Mouse (Mus musculus): Measurements from ENCODE around the gene Rnf123. TPM values are rescaled to one million over a fixed set of nuclear protein-coding genes. Genes with fewer than 3 reads are reported as not detected.

Gene Rnf123
- polyA plus RNA-seq, 1 experiment = not detected

DNA sequence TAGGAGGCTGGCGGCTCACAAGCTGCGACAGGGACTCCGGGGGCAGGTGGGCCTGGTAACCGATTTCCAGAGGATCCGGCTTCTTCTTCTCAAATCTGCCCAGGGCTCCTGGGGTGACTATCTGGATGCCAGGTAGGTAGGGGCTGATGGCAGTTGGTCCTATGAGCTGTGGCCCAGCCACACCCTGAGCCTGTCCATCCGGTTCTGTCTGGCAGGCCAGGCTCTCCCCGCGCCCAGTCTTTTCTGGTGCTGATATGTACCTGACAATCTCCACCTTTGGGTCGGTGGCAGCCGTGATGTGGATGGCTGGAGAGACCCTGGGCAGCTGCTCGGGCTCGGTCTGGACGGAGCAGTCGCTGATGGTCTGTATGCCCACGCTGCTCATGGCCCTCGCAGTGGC is 27.0 kb upstream of the Rnf123 start:
- TF ChIP-seq POLR2A (IDR thresholded peaks at IDR 0.05; ENCODE audit: insufficient read depth, low read depth, low read length) = no peak
- no peak for TF ChIP-seq CTCF (IDR thresholded peaks at IDR 0.05; ENCODE audit: insufficient read depth, low read depth, low read length)
- Histone ChIP-seq H3K4me3 (ENCODE audit: insufficient read depth, low read depth, low read length) (no peak overlapping the region), H3K27ac (ENCODE audit: insufficient read depth, low read depth, low read length) (no peak overlapping the region), H3K4me1 (ENCODE audit: control insufficient read depth, insufficient read depth, low read length) (peaks cover 38% of the 10 kb centered on the region)
- WGBS = 91% methylated on average over 16 of the region's 16 CpGs

DNA sequence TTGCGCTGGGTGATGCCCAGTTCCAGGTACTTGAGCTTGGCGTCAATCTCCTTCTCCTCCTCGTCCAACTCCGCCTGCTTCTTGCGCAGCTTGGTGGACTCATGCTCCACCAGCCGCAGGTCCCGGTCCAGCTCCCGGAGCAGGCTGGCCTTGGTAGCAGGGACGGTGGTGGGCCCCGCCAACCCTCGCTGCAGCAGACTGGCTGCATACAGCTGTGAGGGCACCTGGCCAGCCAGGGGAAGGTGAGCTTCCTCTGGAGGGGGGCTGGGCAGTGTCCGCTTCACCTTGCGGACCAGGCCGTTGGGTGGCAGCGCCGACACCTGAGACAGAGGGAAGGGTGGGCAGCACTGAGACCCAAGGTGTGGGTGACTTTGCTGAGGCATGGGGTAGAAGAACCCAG is 24.7 kb upstream of the Rnf123 start:
- 93% methylated on average over 16 of the region's 16 CpGs for WGBS
- H3K27ac ChIP-seq (ENCODE audit: insufficient read depth, low read depth, low read length) = no peak overlapping the region
- TF ChIP-seq CTCF (IDR thresholded peaks at IDR 0.05; ENCODE audit: insufficient read depth, low read depth, low read length) = no peak
- no peak for TF ChIP-seq POLR2A (IDR thresholded peaks at IDR 0.05; ENCODE audit: insufficient read depth, low read depth, low read length)
- no peak overlapping the region for H3K4me3 ChIP-seq (ENCODE audit: insufficient read depth, low read depth, low read length)
- H3K4me1 ChIP-seq (ENCODE audit: control insufficient read depth, insufficient read depth, low read length) = peaks cover 32% of the 10 kb centered on the region

DNA sequence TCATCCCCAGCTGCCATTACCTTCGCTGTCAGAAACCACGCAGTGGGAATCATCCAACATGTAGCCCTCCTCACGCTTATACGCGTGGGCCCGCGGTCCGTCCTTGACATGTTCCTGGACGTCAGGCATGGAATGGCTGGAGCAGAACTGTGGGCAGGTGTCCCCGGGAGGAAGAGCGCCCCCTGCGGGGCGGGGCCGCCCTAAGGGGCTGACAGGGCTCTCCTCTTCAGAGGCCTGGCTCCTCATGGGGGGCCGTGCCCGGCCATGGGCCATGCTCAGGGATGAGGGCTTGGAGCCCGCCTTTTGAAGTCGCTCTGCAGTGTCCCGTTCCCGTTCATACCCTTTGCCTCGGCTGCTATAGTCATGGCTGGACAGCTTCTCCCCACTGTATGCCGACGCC is 22.9 kb upstream of the Rnf123 start:
- H3K27ac ChIP-seq (ENCODE audit: insufficient read depth, low read depth, low read length) = no peak overlapping the region
- WGBS = 91% methylated on average over 23 of the region's 23 CpGs
- TF ChIP-seq POLR2A (IDR thresholded peaks at IDR 0.05; ENCODE audit: insufficient read depth, low read depth, low read length) = no peak
- peak; percentile 16; the same call in 1 of the 2 replicates for TF ChIP-seq CTCF (IDR thresholded peaks at IDR 0.05; ENCODE audit: insufficient read depth, low read depth, low read length)
- no peak overlapping the region for H3K4me3 ChIP-seq (ENCODE audit: insufficient read depth, low read depth, low read length)
- peaks cover 25% of the 10 kb centered on the region for H3K4me1 ChIP-seq (ENCODE audit: control insufficient read depth, insufficient read depth, low read length)

DNA sequence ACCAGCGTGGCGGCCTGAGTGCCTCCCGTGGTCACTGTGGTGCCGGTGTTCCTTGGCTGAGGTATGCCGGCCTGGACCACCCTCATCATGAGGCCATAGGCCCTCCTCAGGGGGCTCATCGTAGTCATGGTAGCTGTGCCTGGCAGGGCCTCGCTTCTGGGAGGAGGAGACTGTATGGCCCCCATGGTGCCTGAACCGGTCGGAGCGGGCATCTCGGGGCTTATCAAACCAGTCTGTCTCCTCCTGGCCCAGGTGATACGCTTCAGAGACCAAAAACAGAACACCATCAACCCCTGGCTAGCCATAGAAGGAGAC is 22.4 kb upstream of the Rnf123 start:
- Histone ChIP-seq H3K4me3 (ENCODE audit: insufficient read depth, low read depth, low read length) (no peak overlapping the region), H3K4me1 (ENCODE audit: control insufficient read depth, insufficient read depth, low read length) (peaks cover 19% of the 10 kb centered on the region), H3K27ac (ENCODE audit: insufficient read depth, low read depth, low read length) (no peak overlapping the region)
- TF ChIP-seq POLR2A (IDR thresholded peaks at IDR 0.05; ENCODE audit: insufficient read depth, low read depth, low read length) = no peak
- no peak for TF ChIP-seq CTCF (IDR thresholded peaks at IDR 0.05; ENCODE audit: insufficient read depth, low read depth, low read length)
- 65% methylated on average over 12 of the region's 12 CpGs for WGBS

DNA sequence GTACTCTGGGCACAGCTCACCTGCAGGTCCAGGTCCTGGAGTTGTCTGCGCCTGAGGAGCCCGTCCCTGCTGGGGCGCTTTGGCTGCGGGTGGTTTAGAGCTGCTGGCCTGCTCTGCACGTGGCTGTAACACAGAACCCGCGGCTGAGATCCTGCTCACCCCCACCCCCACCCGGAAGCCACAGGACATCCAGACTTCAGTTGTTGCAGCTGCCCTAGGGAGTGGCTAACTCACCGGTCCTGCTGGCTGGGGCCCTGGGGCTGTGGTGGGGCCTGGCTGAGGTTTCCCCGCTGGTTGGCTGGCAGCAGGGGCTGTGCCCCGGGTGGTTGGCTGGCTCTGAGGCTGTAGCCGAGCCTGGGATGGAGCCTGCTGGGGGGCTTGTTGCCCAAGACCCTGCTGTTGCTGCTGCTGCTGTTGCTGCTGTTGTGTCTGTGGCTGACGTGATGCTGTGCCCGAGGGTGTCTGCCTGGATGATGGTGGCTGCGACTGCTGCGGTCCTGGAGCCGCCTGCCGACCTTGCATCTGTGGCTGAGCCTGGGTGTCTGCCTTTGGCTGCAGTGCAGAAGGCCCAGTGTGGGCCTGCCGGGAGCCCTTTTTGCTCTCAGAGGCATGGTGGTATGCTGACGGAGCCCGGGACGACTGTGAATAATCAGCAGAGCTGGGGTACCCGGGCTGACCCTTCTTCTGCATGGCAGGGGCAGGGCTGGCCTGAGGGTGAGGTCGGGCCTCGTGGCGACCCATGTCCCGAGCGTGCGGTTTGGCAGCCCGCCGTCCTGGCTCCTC is 21.8 kb upstream of the Rnf123 start:
- TF ChIP-seq POLR2A (IDR thresholded peaks at IDR 0.05; ENCODE audit: insufficient read depth, low read depth, low read length) (no peak), CTCF (IDR thresholded peaks at IDR 0.05; ENCODE audit: insufficient read depth, low read depth, low read length) (no peak)
- no peak overlapping the region for H3K4me3 ChIP-seq (ENCODE audit: insufficient read depth, low read depth, low read length)
- 44% methylated on average over 31 of the region's 31 CpGs for WGBS
- no peak overlapping the region for H3K27ac ChIP-seq (ENCODE audit: insufficient read depth, low read depth, low read length)
- peaks cover 15% of the 10 kb centered on the region for H3K4me1 ChIP-seq (ENCODE audit: control insufficient read depth, insufficient read depth, low read length)

DNA sequence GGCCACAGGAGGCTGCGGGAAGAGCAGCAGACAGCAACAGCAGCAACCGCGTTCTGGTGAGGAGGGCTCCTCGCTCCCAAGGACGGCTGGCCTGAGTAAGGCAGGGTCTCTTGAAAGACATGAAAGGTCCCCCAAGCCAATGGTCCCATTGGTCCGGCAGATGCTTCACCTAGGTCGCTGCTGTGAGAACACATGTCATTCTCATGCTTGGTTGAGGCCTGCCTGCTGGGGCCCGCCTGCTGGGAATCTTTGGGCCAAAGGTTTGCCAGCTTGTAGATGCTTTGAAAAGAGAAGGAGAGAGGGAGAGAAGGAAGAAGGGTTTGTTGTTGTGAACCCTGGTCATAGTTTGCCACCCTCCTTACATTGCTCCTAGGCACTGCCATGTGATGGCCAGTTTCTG is 16.5 kb upstream of the Rnf123 start:
- Histone ChIP-seq H3K4me3 (ENCODE audit: insufficient read depth, low read depth, low read length) (no peak overlapping the region), H3K27ac (ENCODE audit: insufficient read depth, low read depth, low read length) (no peak overlapping the region), H3K4me1 (ENCODE audit: control insufficient read depth, insufficient read depth, low read length) (peaks cover 7% of the 10 kb centered on the region)
- TF ChIP-seq POLR2A (IDR thresholded peaks at IDR 0.05; ENCODE audit: insufficient read depth, low read depth, low read length) = no peak
- TF ChIP-seq CTCF (IDR thresholded peaks at IDR 0.05; ENCODE audit: insufficient read depth, low read depth, low read length) = no peak
- WGBS = 90% methylated on average over 8 of the region's 8 CpGs

DNA sequence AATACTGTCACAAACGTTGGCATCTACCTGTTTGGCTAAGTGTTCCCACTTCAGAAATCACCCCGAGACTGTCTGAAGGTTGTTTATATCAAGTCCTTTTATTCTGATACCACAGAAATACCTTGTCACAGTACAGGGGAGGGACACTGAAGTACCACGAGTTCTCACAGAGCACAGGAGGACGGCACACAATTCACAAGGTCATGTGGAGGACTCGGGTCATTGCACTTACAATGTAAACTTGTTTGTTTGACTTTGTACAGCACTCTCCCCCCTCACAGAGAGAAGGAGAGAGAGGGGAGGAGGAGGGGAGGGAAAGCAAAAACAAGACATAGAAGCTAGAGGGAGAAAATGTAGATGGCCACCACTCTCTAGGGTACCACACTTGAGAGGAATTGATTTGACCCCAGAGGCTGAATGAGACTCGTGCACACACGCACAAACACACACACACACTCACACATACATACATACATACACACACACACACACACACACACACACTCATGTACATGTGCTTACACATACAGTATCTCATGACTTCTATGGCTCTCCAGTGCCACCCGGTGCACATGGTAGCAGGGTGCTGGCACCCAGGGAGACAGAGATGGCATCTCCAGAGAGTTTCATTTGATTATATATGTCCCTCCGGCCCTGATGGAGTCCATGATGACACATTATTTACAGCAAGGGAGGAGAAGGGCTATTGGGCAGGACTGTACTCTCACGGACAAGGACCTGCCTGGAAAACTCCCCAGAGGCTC is 13.0 kb upstream of the Rnf123 start:
- no peak overlapping the region for H3K4me3 ChIP-seq (ENCODE audit: insufficient read depth, low read depth, low read length)
- H3K4me1 ChIP-seq (ENCODE audit: control insufficient read depth, insufficient read depth, low read length) = peaks cover 14% of the 10 kb centered on the region
- H3K27ac ChIP-seq (ENCODE audit: insufficient read depth, low read depth, low read length) = 0 out of 2 replicates have a peak overlapping the region, but pooled peaks have one; percentile 18
- no peak for TF ChIP-seq POLR2A (IDR thresholded peaks at IDR 0.05; ENCODE audit: insufficient read depth, low read depth, low read length)
- no peak for TF ChIP-seq CTCF (IDR thresholded peaks at IDR 0.05; ENCODE audit: insufficient read depth, low read depth, low read length)
- WGBS = 57% methylated on average over 10 of the region's 10 CpGs

DNA sequence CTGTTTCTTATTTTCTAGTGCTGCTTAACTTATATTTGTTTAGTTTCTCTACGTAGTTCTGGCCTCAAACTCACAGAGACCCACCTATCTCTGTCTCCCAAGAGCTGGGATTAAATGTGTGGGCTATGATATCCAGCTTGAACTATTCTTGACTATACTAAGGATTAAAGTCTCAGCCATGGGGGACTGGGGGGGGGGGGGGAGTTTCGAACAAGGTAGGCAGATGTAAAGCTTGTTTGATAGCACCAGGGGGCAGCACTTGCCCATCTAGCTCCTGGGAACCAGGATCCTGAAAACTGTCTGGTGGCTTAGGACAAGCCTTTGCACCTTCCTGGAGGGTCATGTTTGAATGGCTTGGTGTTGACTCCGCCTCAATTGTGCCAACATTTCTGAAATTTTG is 12.4 kb upstream of the Rnf123 start:
- no peak overlapping the region for H3K4me3 ChIP-seq (ENCODE audit: insufficient read depth, low read depth, low read length)
- peaks cover 14% of the 10 kb centered on the region for H3K4me1 ChIP-seq (ENCODE audit: control insufficient read depth, insufficient read depth, low read length)
- 8% methylated on average over 3 of the region's 3 CpGs for WGBS
- no peak for TF ChIP-seq POLR2A (IDR thresholded peaks at IDR 0.05; ENCODE audit: insufficient read depth, low read depth, low read length)
- 0 out of 2 replicates have a peak, but pooled peaks have one; percentile 29 for TF ChIP-seq CTCF (IDR thresholded peaks at IDR 0.05; ENCODE audit: insufficient read depth, low read depth, low read length)
- H3K27ac ChIP-seq (ENCODE audit: insufficient read depth, low read depth, low read length) = no peak overlapping the region

DNA sequence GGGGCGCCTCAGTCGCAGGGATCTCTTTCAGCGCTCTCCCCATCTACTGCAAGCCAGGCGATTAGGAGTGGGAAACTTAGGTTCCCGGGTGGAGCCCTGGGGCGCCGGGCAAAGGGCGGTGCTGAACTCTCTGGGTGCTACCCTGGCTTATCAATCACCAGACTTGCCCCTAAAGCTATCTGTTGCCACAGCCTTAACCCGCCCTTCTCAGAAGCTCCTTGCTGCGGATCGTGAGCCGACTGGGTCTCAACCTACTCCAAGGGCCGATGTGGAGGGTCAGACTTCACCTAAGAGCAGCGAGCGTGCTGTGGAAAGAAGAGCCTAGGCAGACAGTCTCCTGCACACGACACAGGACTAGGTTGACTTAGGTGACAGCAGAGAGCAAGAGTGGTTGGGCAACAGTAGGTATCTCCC is 11.9 kb upstream of the Rnf123 start:
- H3K27ac ChIP-seq (ENCODE audit: insufficient read depth, low read depth, low read length) = peak overlapping the region; percentile 12; the same call in 1 of the 2 replicates

More for the DNA sequence above, 11.9 kb upstream of the Rnf123 start:
- TF ChIP-seq POLR2A (IDR thresholded peaks at IDR 0.05; ENCODE audit: insufficient read depth, low read depth, low read length) = no peak
- TF ChIP-seq CTCF (IDR thresholded peaks at IDR 0.05; ENCODE audit: insufficient read depth, low read depth, low read length) = no peak
- WGBS = under 1% methylated on average over 16 of the region's 16 CpGs
- peak overlapping the region; percentile 57 for H3K4me3 ChIP-seq (ENCODE audit: insufficient read depth, low read depth, low read length)
- H3K4me1 ChIP-seq (ENCODE audit: control insufficient read depth, insufficient read depth, low read length) = peaks cover 14% of the 10 kb centered on the region

All from olfactory bulb, adult 2 months (tissue).